Mouse (Mus musculus): Measurements from ENCODE around the gene Ldhc. TPM values are rescaled to one million over a fixed set of nuclear protein-coding genes. Genes with fewer than 3 reads are reported as not detected.

Ldhc gene
- total RNA-seq, 2 experiments from 2014 or later, result not detected

- H3K27ac ChIP-seq, result no peak overlapping the region
- no peak for TF ChIP-seq CTCF (conservative IDR thresholded peaks at IDR 0.05)
- no peak for DNase-seq (ENCODE audit: low spot score in 2 of 2)
Measured at GRCm38 (mm10) chr7:46883304-46883703, 22.3 kb downstream of the Ldhc start.

GRCm38 (mm10) chr7:46895511-46895910 lies 34.5 kb downstream of the Ldhc start:
- TF ChIP-seq CTCF (conservative IDR thresholded peaks at IDR 0.05), result no peak
- DNase-seq (ENCODE audit: low spot score in 2 of 2), result no peak
- no peak overlapping the region for H3K27ac ChIP-seq
- H3K4me3 ChIP-seq, result no peak overlapping the region

More at GRCm38 (mm10) chr7:46883304-46883703, 22.3 kb downstream of the Ldhc start:
- H3K4me3 ChIP-seq, result no peak overlapping the region

GRCm38 (mm10) chr7:46899343-46899742 lies 38.3 kb downstream of the Ldhc start:
- Histone ChIP-seq H3K4me3 (no peak overlapping the region), H3K27ac (no peak overlapping the region)
- DNase-seq (ENCODE audit: low spot score in 2 of 2), result no peak
- no peak for TF ChIP-seq CTCF (conservative IDR thresholded peaks at IDR 0.05)

- no peak overlapping the region for H3K27ac ChIP-seq
- TF ChIP-seq CTCF (conservative IDR thresholded peaks at IDR 0.05), result no peak
- no peak for DNase-seq (ENCODE audit: low spot score in 2 of 2)
Measured at GRCm38 (mm10) chr7:46911250-46911649, 50.2 kb downstream of the Ldhc start.

GRCm38 (mm10) chr7:46916376-46916775 lies 55.4 kb downstream of the Ldhc start:
- no peak for TF ChIP-seq CTCF (conservative IDR thresholded peaks at IDR 0.05)
- no peak overlapping the region for H3K27ac ChIP-seq

More at GRCm38 (mm10) chr7:46911250-46911649, 50.2 kb downstream of the Ldhc start:
- H3K4me3 ChIP-seq, result no peak overlapping the region

GRCm38 (mm10) chr7:46918678-46919371 lies 57.8 kb downstream of the Ldhc start:
- Histone ChIP-seq H3K4me3 (peak overlapping the region; percentile 79), H3K27ac (peak overlapping the region; percentile 97)
- DNase-seq (ENCODE audit: low spot score in 2 of 2), result no peak
- no peak for TF ChIP-seq CTCF (conservative IDR thresholded peaks at IDR 0.05)

More at GRCm38 (mm10) chr7:46916376-46916775, 55.4 kb downstream of the Ldhc start:
- no peak for DNase-seq (ENCODE audit: low spot score in 2 of 2)
- H3K4me3 ChIP-seq, result no peak overlapping the region

GRCm38 (mm10) chr7:46919551-46920176 lies 58.7 kb downstream of the Ldhc start, which contains the start of gene Tsg101:
Gene Tsg101 (minus strand): TSS chr7:46919969.
- DNase-seq (ENCODE audit: low spot score in 2 of 2), result peak; percentile 89 to 93
- TF ChIP-seq CTCF (conservative IDR thresholded peaks at IDR 0.05), result peak; percentile 54

GRCm38 (mm10) chr7:46922075-46922474 lies 61.1 kb downstream of the Ldhc start:
- no peak for TF ChIP-seq CTCF (conservative IDR thresholded peaks at IDR 0.05)
- H3K27ac ChIP-seq, result no peak overlapping the region
- no peak for DNase-seq (ENCODE audit: low spot score in 2 of 2)
- H3K4me3 ChIP-seq, result no peak overlapping the region

More at GRCm38 (mm10) chr7:46919551-46920176, 58.7 kb downstream of the Ldhc start, which contains the start of gene Tsg101:
- H3K27ac ChIP-seq, result peak within 1 kb of the TSS; percentile 97
- peak within 1 kb of the TSS; percentile 79 for H3K4me3 ChIP-seq

Other genes starting within 250 kb of the Ldhc start
- 10 to 100 TPM; 47.3 to 54.1 TPM for gene Sergef, start 221.4 kb upstream of the Ldhc start, total RNA-seq (2021)
- gene Tph1, start 188.7 kb upstream of the Ldhc start, total RNA-seq (2021), result under 1 TPM; 0.44 to 0.61 TPM
- 10 to 100 TPM; 11.0 to 11.2 TPM for gene Saal1, start 150.5 kb upstream of the Ldhc start, total RNA-seq (2021)
- gene Saa3, start 145.5 kb upstream of the Ldhc start, total RNA-seq (2021), result not detected
- gene Saa4, start 128.6 kb upstream of the Ldhc start, total RNA-seq (2021), result not detected
- gene Saa1, start 118.2 kb upstream of the Ldhc start, total RNA-seq (2021), result not detected
- not detected for gene Saa2, start 109.4 kb upstream of the Ldhc start, total RNA-seq (2021)
- gene Hps5, start 65.1 kb upstream of the Ldhc start, total RNA-seq (2021), result 10 to 100 TPM; 14.0 to 14.2 TPM
- gene Gtf2h1, start 65.1 kb upstream of the Ldhc start, total RNA-seq (2021), result 10 to 100 TPM; 35.0 to 36.1 TPM
- gene Ldha, start 19.7 kb upstream of the Ldhc start, total RNA-seq (2021), result 100 to 1,000 TPM; 280 to 297 TPM
- 10 to 100 TPM; 75.8 to 77.9 TPM for gene Tsg101, start 58.8 kb downstream of the Ldhc start, total RNA-seq (2021)
- 10 to 100 TPM; 14.5 to 15.7 TPM for gene Uevld, start 97.3 kb downstream of the Ldhc start, total RNA-seq (2021)
- gene Gm9999, start 122.4 kb downstream of the Ldhc start, total RNA-seq (2021), result not detected
- gene Spty2d1, start 147.2 kb downstream of the Ldhc start, total RNA-seq (2021), result 10 to 100 TPM; 15.4 to 16.0 TPM
- 10 to 100 TPM in 1 of 2 experiments, 1 to 10 TPM in 1; 9.8 to 14.0 TPM for gene Tmem86a, start 189.4 kb downstream of the Ldhc start, total RNA-seq (2021)

Measured in layer of hippocampus, adult 2 months (tissue).